Mouse (Mus musculus): ENCODE measurements around the gene Gm21882.
"Not testable (repeated sequence)": the region's sequence is repeated elsewhere in the genome, so short reads cannot be mapped to it uniquely, and the experiment has no call there.

The Gm21882 gene

DNA sequence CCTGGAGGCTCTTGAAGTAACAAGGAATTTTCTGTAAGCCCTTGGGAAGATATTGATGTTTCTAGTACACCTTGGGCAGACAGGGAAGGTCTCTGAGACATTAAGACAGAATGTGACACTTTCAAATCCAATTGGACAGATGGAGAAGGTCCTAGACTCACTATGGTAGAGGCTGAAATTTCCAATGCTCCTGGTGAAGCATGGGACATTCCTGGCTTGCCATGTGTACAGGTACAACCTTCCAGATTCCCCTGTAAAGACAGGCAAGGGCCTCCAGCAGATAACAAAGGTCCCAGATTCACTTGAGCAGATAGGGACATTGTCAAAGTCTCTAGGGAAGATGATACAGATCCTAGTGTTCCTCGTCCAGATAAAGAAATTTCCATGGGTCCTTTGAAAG is at the start of gene Gm21882:
Gene Gm21882, minus strand, starts transcription at position 101 of the 400 bp plus-strand sequence.
- not testable (repeated sequence) for DNase-seq (ENCODE audit: low read depth)
